Mouse (Mus musculus) adrenal gland, adult 18-20 months (tissue): ENCODE results near the gene Tfip11. TPM values are rescaled to one million over a fixed set of nuclear protein-coding genes. Genes with fewer than 3 reads are reported as not detected.
A peak's percentile ranks its signal among the peaks of the same experiment; 100 is the strongest.

ENCODE experiments used
- DNase-seq, 2 experiments: peaks; one replicate each; pipeline ENCODE4 v3.0.0; 2021 to 2022; ENCODE audit warnings: low spot score in 2 of 2
- long read RNA-seq, 2 experiments: library from polyadenylated mRNA; stranded (forward); transcript quantifications; one replicate each; pipeline ENCODE4 v2.0.0; 2021
- total RNA-seq, 2 experiments: library from RNA; stranded (reverse); gene quantifications; 1 replicate in 1 of 2; 2 replicates in 1 of 2; pipeline ENCODE4 v1.2.3; 2021

Gene Tfip11
- 10 to 100 TPM; 38.6 to 41.8 TPM for total RNA-seq
- long read RNA-seq, experiment 1, transcript Tfip11-201 (14 exons, 3,560 nt) = major isoform, 36 of 54 reads
- long read RNA-seq, experiment 1, partial matches to known transcripts = 12 of 54 reads
- long read RNA-seq, experiment 1, other reads (novel, unspliced or antisense) = 6 of 54 reads
- long read RNA-seq, experiment 2, transcript Tfip11-201 (14 exons, 3,560 nt) = major isoform, 27 of 61 reads
- long read RNA-seq, experiment 2, partial matches to known transcripts = 30 of 61 reads
- long read RNA-seq, experiment 2, other reads (novel, unspliced or antisense) = 4 of 61 reads

GRCm38 (mm10) chr5:112325546-112326445 lies at the start of gene Tfip11:
Gene Tfip11 (plus strand): TSS chr5:112326358.
- DNase-seq = peak; percentile 96 to 97

- no peak for DNase-seq
These were observed 49.2 kb upstream of the Tfip11 start for GRCm38 (mm10) chr5:112276907-112277348.

- no peak for DNase-seq
These were observed 48.2 kb upstream of the Tfip11 start for GRCm38 (mm10) chr5:112277906-112278470.

GRCm38 (mm10) chr5:112279181-112280021 lies 46.8 kb upstream of the Tfip11 start:
- DNase-seq = peak in 1 of 2 experiments; percentile 56

GRCm38 (mm10) chr5:112280151-112280550 lies 46.0 kb upstream of the Tfip11 start:
- no peak for DNase-seq

- no peak for DNase-seq
These were observed 45.1 kb upstream of the Tfip11 start for GRCm38 (mm10) chr5:112280863-112281660.

GRCm38 (mm10) chr5:112281676-112282075 lies 44.5 kb upstream of the Tfip11 start:
- DNase-seq = no peak

- DNase-seq = no peak
These were observed 43.9 kb upstream of the Tfip11 start for GRCm38 (mm10) chr5:112282123-112282779.

- DNase-seq = no peak
These were observed 43.2 kb upstream of the Tfip11 start for GRCm38 (mm10) chr5:112282780-112283482.

GRCm38 (mm10) chr5:112283543-112284202 lies 42.5 kb upstream of the Tfip11 start:
- no peak for DNase-seq

- no peak for DNase-seq
These were observed 42.0 kb upstream of the Tfip11 start for GRCm38 (mm10) chr5:112284203-112284582.

- no peak for DNase-seq
These were observed 40.5 kb upstream of the Tfip11 start for GRCm38 (mm10) chr5:112285548-112286085.

- DNase-seq = no peak
These were observed 39.6 kb upstream of the Tfip11 start for GRCm38 (mm10) chr5:112286608-112286983.

GRCm38 (mm10) chr5:112286984-112287641 lies 39.0 kb upstream of the Tfip11 start:
- no peak for DNase-seq

- no peak for DNase-seq
These were observed 38.5 kb upstream of the Tfip11 start for GRCm38 (mm10) chr5:112287652-112288051.

- no peak for DNase-seq
These were observed 37.7 kb upstream of the Tfip11 start for GRCm38 (mm10) chr5:112288193-112289141.
